Mouse (Mus musculus) liver, embryonic 14.5 days (tissue): ENCODE measurements around the gene Vmn2r50. TPM values are rescaled to one million over a fixed set of nuclear protein-coding genes. Genes with fewer than 3 reads are reported as not detected.
"Not testable (repeated sequence)": the region's sequence is repeated elsewhere in the genome, so short reads cannot be mapped to it uniquely, and the experiment has no call there.

Source experiments
- ATAC-seq: fragments of 200-750 bp; cut with Nextera tagmentation; 2 replicates; pipeline ENCODE4 v1.8.0; 2017; ENCODE audit warnings: moderate number of reproducible peaks, mild to moderate bottlenecking, moderate library complexity; ENCODE audit not compliant: insufficient read depth
- DNase-seq, 3 experiments: peaks; one replicate each; pipeline ENCODE4 v3.0.0-alpha.2; 2012 to 2013; ENCODE audit warnings: low read depth in 3 of 3, low spot score in 3 of 3
- H3K27ac ChIP-seq: fragments of 300-500 bp; sonication (generic); 2 replicates; pipeline ENCODE4 v1.5.1; 2014; ENCODE audit warnings: moderate library complexity, mild to moderate bottlenecking, control low read depth, inconsistent platforms
- H3K27me3 ChIP-seq: fragments of 300-500 bp; sonication (generic); 2 replicates; pipeline ENCODE4 v1.6.1; 2014; ENCODE audit warnings: mild to moderate bottlenecking, low read length, moderate library complexity; ENCODE audit not compliant: control insufficient read depth, insufficient read depth
- H3K36me3 ChIP-seq: fragments of 300-500 bp; sonication (generic); replicated peaks from 2 replicates; pipeline ENCODE4 v1.6.1; 2014; ENCODE audit warnings: low read depth; ENCODE audit not compliant: control insufficient read depth, insufficient read depth
- H3K4me1 ChIP-seq, 2 experiments: fragments of 200-500 bp in 1 of 2; fragments of 300-500 bp in 1 of 2; sonication (generic) in 1 of 2; replicated peaks; 2 replicates each; pipeline ENCODE4 v1.6.1; 2012 to 2014; ENCODE audit warnings: antibody characterized with exemption in 1 of 2, inconsistent platforms in 1 of 2, low read length in 1 of 2; ENCODE audit not compliant: control insufficient read depth in 2 of 2, insufficient read depth in 2 of 2
- H3K4me2 ChIP-seq: fragments of 300-500 bp; sonication (generic); 2 replicates; pipeline ENCODE4 v1.6.1; 2014; ENCODE audit warnings: low read depth, mild to moderate bottlenecking, control low read depth, moderate library complexity
- H3K4me3 ChIP-seq, 2 experiments: fragments of 200-500 bp in 1 of 2; fragments of 300-500 bp in 1 of 2; sonication (generic) in 1 of 2; 2 replicates each; pipeline ENCODE4 v1.5.1; 2012 to 2014; ENCODE audit warnings: low read depth in 2 of 2, low read length in 2 of 2, mild to moderate bottlenecking in 2 of 2, control low read depth in 1 of 2, inconsistent platforms in 1 of 2, moderate library complexity in 1 of 2; ENCODE audit not compliant: insufficient read depth in 1 of 2
- H3K9ac ChIP-seq: fragments of 300-500 bp; sonication (generic); replicated peaks from 2 replicates; pipeline ENCODE4 v1.6.1; 2014; ENCODE audit warnings: mild to moderate bottlenecking, control low read depth, moderate library complexity
- H3K9me3 ChIP-seq: fragments of 300-500 bp; sonication (generic); 2 replicates; pipeline ENCODE4 v1.6.1; 2016; ENCODE audit warnings: low read length, mixed read lengths; ENCODE audit not compliant: control insufficient read depth
- WGBS: fragments of 180-500 bp; shearing (Covaris S2); extraction: QIAGEN DNeasy Blood & Tissue Kit; methylation state at CpG from one replicate; pipeline ENCODE4 v1.1.7; 2014; ENCODE audit not compliant: insufficient replicate concordance; 5-methylcytosine and 5-hydroxymethylcytosine counted together
- polyA plus RNA-seq, 2 experiments: library from polyadenylated mRNA; depleted of rRNA in 1 of 2; stranded (reverse) in 1 of 2; unstranded in 1 of 2; fragments of >200 nt; fragmentation: Nextera tagmentation in 1 of 2; extraction: Ambion mirVana in 1 of 2; gene quantifications; 2 replicates each; pipeline versions ENCODE4 v1.2.1 to v1.2.3; 2012 to 2014

Vmn2r50 gene
- polyA plus RNA-seq (2012; rRNA removed) (not detected in 2 replicates), polyA plus RNA-seq (2014; fragmentation: Nextera tagmentation; extraction: Ambion mirVana) (not detected in 2 replicates)

DNA sequence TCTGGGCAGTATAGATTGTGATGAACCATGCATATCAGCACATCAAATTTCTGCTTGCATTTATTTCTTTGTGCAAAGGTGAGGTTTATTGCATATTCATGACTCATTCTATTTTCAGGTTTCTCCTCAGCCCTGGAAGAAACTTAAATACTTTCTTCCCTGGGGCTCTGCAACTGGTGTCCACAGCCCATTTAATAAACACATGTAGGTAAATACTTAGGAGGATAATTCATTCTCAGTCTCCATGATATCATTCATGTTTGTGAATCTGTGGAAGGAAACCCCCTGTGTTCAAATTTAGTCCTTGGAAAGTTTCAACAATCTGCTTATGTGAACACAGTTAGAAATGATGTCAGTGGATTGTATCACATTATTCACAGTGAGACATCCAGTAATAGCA is at the start of gene Vmn2r50:
Gene Vmn2r50 (minus strand): TSS at position 101 of the 400 bp plus-strand sequence.
- H3K9ac ChIP-seq, H3K36me3 ChIP-seq, DNase-seq, H3K4me2 ChIP-seq, ATAC-seq, H3K27me3 ChIP-seq, H3K4me1 ChIP-seq, H3K27ac ChIP-seq, H3K9me3 ChIP-seq, H3K4me3 ChIP-seq: not testable (repeated sequence)

DNA sequence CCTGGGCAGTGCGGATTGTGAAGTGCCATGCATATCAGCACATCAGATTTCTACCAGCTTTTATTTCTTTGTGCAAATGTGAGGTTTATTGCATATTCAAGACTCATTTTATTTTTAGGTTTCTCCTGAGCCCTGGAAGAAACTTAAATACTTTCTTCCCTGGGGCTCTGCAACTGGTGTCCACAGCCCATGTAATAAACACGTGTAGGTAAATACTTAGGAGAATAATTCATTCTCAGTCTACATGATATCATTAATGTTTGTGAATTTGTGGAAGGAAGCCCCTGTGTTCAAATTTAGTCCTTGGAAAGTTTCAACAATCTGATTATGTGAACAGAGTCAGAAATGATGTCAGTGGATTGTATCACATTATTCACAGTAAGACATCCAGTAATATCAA is 60.9 kb downstream of the Vmn2r50 start, which contains the start of gene Vmn2r49:
Gene Vmn2r49 (minus strand): TSS at position 101 of the 400 bp plus-strand sequence.
- not testable (repeated sequence) for H3K9me3 ChIP-seq, DNase-seq, H3K36me3 ChIP-seq, H3K9ac ChIP-seq, H3K4me3 ChIP-seq, ATAC-seq, H3K4me2 ChIP-seq, H3K4me1 ChIP-seq, H3K27ac ChIP-seq, H3K27me3 ChIP-seq
- no CpG with 5 or more reads among the region's 2 CpGs for WGBS

Other genes with a start within 250 kb of the Vmn2r50 start
- not detected in 2 replicates for gene Vmn2r47, start 212.0 kb downstream of the Vmn2r50 start, polyA plus RNA-seq (2012; rRNA removed)
- not detected in 2 replicates for gene Vmn2r47, start 212.0 kb downstream of the Vmn2r50 start, polyA plus RNA-seq (2014; fragmentation: Nextera tagmentation; extraction: Ambion mirVana)
- gene Vmn2r48, start 99.7 kb downstream of the Vmn2r50 start, polyA plus RNA-seq (2012; rRNA removed) = not detected in 2 replicates
- gene Vmn2r48, start 99.7 kb downstream of the Vmn2r50 start, polyA plus RNA-seq (2014; fragmentation: Nextera tagmentation; extraction: Ambion mirVana) = not detected in 2 replicates
- gene Vmn2r49, start 61.0 kb downstream of the Vmn2r50 start, polyA plus RNA-seq (2012; rRNA removed) = not detected in 2 replicates
- gene Vmn2r49, start 61.0 kb downstream of the Vmn2r50 start, polyA plus RNA-seq (2014; fragmentation: Nextera tagmentation; extraction: Ambion mirVana) = not detected in 2 replicates
- not detected in 2 replicates for gene Vmn2r51, start 52.4 kb upstream of the Vmn2r50 start, polyA plus RNA-seq (2012; rRNA removed)
- gene Vmn2r51, start 52.4 kb upstream of the Vmn2r50 start, polyA plus RNA-seq (2014; fragmentation: Nextera tagmentation; extraction: Ambion mirVana) = not detected in 2 replicates
- not detected in 2 replicates for gene Vmn2r52, start 123.3 kb upstream of the Vmn2r50 start, polyA plus RNA-seq (2012; rRNA removed)
- gene Vmn2r52, start 123.3 kb upstream of the Vmn2r50 start, polyA plus RNA-seq (2014; fragmentation: Nextera tagmentation; extraction: Ambion mirVana) = not detected in 2 replicates
- gene Vmn1r66, start 224.7 kb upstream of the Vmn2r50 start, polyA plus RNA-seq (2012; rRNA removed) = not detected in 2 replicates
- gene Vmn1r66, start 224.7 kb upstream of the Vmn2r50 start, polyA plus RNA-seq (2014; fragmentation: Nextera tagmentation; extraction: Ambion mirVana) = not detected in 2 replicates